Mouse (Mus musculus) bone marrow macrophage, adult 2 months (primary cell): ENCODE measurements around the gene Ntan1.

Experiments
- CTCF ChIP-seq: IDR thresholded peaks from 2 replicates; pipeline ENCODE4 v1.5.1; 2012; ENCODE audit warnings: low read depth, mild to moderate bottlenecking, low read length, moderate library complexity
- POLR2A ChIP-seq: IDR thresholded peaks from 2 replicates; pipeline ENCODE4 v1.6.1; 2012; ENCODE audit warnings: mild to moderate bottlenecking, low read depth, low read length, borderline replicate concordance

DNA sequence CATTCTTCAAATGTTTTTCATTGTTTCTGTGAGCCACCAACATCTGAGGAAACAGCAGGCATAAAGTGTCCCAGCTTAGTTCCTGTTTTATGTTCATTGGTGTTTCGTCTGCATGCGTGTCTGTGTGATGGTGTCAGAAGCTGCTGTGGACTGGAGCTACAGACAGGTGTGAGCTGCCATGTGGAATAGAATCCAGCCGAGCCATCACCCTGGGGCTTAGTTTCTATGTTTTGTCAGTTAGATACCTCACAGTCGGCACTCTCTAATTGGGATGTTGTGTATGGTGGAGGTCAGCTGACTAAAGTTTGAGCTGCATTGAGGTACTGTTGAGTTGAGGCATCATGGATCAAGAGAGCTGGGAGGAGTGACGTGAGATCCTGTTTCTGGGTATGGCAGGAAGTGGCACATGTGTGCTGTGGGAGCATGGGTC, 21.9 kb upstream of the Ntan1 start:
- TF ChIP-seq CTCF (no peak), POLR2A (no peak)
